Mouse (Mus musculus) stomach, postnatal 0 days (tissue): ENCODE data around the gene Dlgap5.

Experiments used
- CTCF ChIP-seq: IDR thresholded peaks from 2 replicates; pipeline ENCODE4 v1.5.1; 2016; ENCODE audit warnings: antibody characterized with exemption, low read depth, mild to moderate bottlenecking, moderate library complexity
- EP300 ChIP-seq: optimal IDR thresholded peaks from 2 replicates; pipeline ENCODE3; 2016; ENCODE audit warnings: antibody characterized with exemption

DNA sequence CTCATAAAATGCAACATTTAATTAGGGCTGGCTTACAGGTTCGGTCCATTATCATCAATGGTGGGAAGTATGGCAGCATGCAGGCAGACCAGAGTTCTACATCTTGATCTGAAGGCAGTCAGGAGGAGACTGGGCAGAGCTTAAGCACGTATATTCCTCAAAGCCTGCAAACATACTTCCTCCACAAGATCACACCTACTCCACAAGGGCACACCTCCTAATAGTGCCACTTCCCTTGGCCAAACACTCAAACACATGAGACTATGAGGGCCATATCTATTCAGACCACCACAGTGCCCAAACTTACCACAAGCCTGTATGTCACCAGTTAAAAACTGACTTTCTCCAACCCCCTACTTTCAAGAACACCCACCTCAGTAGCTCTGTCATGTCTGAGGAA, 56.8 kb downstream of the Dlgap5 start:
- no peak for TF ChIP-seq CTCF
- TF ChIP-seq EP300 = no peak
